Mouse (Mus musculus): Measurements from ENCODE around the gene Ssh2.

DNA sequence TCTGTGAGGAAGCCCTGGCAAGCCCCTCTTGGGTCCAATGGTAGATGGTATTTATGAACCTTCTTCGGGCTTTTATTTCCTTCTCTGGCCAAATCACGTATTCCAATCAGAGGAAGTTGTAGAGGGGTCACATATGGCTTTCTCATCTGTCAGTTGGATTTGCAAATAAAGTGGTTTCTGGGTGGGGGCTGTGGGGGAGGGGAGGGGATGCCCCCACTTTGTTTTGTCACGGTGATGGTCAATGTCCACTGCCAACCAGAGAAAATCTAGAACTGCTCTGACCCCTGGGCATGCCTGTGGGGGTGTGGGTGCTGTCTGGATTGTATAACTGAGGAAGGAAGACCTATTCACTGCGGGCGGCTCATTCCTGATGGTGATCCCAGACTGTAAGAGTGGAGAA lies 22.7 kb upstream of the Ssh2 start:
- TF ChIP-seq POLR2A (IDR thresholded peaks at IDR 0.05; ENCODE audit: borderline replicate concordance, extremely low read depth, insufficient read depth, insufficient read length, poor library complexity, severe bottlenecking) (no peak), CTCF (IDR thresholded peaks at IDR 0.05; ENCODE audit: borderline replicate concordance, extremely low read depth, insufficient read depth, insufficient read length) (no peak)

Measured in brain, embryonic 14.5 days (tissue).